Mouse (Mus musculus): ENCODE measurements around the gene S1pr2.

DNA sequence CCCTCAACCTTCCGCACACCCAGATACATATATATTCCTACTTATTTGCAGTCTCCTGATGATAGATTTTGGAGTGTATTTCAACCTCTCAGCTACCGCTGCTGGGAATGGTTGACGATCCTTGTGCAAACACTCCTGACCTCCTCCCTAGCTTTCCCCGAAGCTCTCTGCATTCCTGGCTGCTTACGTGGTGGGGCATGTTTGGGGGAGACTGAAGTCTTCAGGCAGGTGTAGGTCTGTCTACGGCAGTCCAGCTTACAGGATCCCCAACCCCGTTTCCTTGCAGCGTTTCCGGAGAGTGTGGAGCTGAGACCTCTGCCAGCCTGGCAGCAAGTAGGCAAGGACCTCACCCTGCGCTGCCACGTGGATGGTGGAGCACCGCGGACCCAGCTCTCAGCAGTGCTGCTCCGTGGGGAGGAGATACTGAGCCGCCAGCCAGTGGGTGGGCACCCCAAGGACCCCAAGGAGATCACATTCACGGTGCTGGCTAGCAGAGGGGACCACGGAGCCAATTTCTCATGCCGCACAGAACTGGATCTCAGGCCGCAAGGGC is 48.8 kb upstream of the S1pr2 start:
- TF ChIP-seq RAD21 (IDR thresholded peaks at IDR 0.05; ENCODE audit: low read depth, low read length) (no peak), POLR2A (IDR thresholded peaks at IDR 0.05; ENCODE audit: low read depth, low read length) (no peak), EP300 (IDR thresholded peaks at IDR 0.05; ENCODE audit: low read length) (no peak), CTCF (conservative IDR thresholded peaks at IDR 0.05 in 1 of 2, IDR thresholded peaks at IDR 0.05 in 1 of 2; ENCODE audit: low read depth in 2 of 2, low read length in 2 of 2) (no peak), CHD2 (IDR thresholded peaks at IDR 0.05; ENCODE audit: low read length) (no peak), GABPA (IDR thresholded peaks at IDR 0.05; ENCODE audit: insufficient replicate concordance, low read depth, low read length) (no peak), JUND (conservative IDR thresholded peaks at IDR 0.05; ENCODE audit: low read depth, low read length) (no peak), HCFC1 (IDR thresholded peaks at IDR 0.05; ENCODE audit: low read depth, low read length) (no peak)
